ENCODE assay signal across 8 mouse cellular contexts in the genomic region with DNA sequence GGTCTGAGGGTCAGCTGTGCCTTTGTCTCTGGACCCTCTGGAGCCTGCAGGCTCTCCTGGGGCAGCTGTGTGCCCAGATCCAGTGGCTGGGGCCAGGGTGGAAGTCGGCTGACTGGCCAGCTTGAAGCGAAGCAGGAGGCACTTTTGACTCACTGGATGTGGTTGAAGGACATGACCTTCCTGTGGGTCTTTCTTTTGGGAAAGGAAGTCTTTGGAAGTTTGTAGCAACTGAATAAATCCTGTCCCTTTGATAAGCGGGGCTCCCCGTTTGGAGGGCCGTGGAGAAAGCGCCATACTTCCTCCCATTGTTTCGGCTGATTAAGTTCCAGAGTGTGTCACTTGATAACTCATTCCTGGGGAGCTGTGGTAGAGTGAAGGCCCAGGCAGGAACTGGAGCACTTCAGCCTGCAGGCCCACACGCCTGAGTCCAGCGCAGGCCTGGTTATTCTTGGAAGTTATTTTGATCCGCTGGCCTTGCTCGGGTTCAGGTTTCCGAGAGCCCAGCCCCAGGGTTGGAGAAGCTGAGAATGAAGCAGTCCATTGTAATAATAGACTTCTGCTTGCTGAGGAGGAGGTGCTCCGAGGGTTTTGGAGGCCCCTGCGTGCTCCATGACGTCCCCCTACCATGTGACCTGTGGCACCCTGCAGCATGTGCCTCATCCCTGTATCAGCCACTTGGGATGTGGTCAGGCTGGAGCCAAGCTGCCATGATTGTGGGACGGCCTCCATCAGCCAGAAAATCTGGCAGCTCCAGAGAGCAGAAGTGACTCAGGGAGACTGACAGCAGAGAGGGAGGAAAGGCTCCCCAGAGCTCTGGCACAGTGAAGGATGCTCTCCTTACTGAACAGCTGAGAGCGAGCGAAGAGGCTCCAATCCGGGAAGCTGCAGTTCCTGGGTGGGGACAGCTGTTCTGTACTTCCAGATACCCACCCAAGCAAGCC.
DNase-seq lines count a peak whose midpoint lies in the region; ATAC-seq and TF ChIP-seq lines count a peak whose summit lies in the region.

No protein-coding gene starts in this region.

- H3K27ac ChIP-seq in forebrain, postnatal 0 days (ENCODE audit: low read depth, low read length) = peak overlapping the region; percentile 57; the same call in 1 of the 2 replicates
- peak overlapping the region; percentile 83 for H3K27ac ChIP-seq in hindbrain, embryonic 10.5 days
- H3K27ac ChIP-seq in lung, embryonic 16.5 days (ENCODE audit: low read length) = peak overlapping the region; percentile 88
- H3K27ac ChIP-seq in stomach, embryonic 15.5 days = peak overlapping the region; percentile 59

- ATAC-seq in forebrain, postnatal 0 days = peak; percentile 70
- peak; percentile 90 for ATAC-seq in lung, embryonic 16.5 days (ENCODE audit: low read depth)
- 0 out of 2 replicates have a peak, but pooled peaks have one; percentile 51 for ATAC-seq in stomach, embryonic 15.5 days (ENCODE audit: insufficient read depth, low FRiP score, low read depth)

- H3K9me3 ChIP-seq in forebrain, postnatal 0 days (ENCODE audit: low read length) = no peaks in the 10 kb centered on the region
- H3K9me3 ChIP-seq in hindbrain, embryonic 10.5 days = no peaks in the 10 kb centered on the region
- H3K9me3 ChIP-seq in lung, embryonic 16.5 days (ENCODE audit: control insufficient read depth, low read length) = no peaks in the 10 kb centered on the region
- H3K9me3 ChIP-seq in stomach, embryonic 15.5 days = no peaks in the 10 kb centered on the region

- H3K4me3 ChIP-seq in forebrain, postnatal 0 days (ENCODE audit: low read depth, low read length) = no peak overlapping the region
- no peak overlapping the region for H3K4me3 ChIP-seq in hindbrain, embryonic 10.5 days
- H3K4me3 ChIP-seq in lung, embryonic 16.5 days (ENCODE audit: low read length) = no peak overlapping the region
- no peak overlapping the region for H3K4me3 ChIP-seq in stomach, embryonic 15.5 days (replicated peaks)

- no peaks in the 10 kb centered on the region for H3K4me1 ChIP-seq in forebrain, postnatal 0 days (ENCODE audit: insufficient read depth)
- peaks cover 48% of the 10 kb centered on the region for H3K4me1 ChIP-seq in hindbrain, embryonic 10.5 days (replicated peaks)
- no peaks in the 10 kb centered on the region; the same call in 1 of the 2 replicates for H3K4me1 ChIP-seq in lung, embryonic 16.5 days (replicated peaks; ENCODE audit: control insufficient read depth, insufficient read depth, low read length)
- no peaks in the 10 kb centered on the region for H3K4me1 ChIP-seq in stomach, embryonic 15.5 days

- H3K36me3 ChIP-seq in forebrain, postnatal 0 days (ENCODE audit: insufficient read depth) = no peaks in the 10 kb centered on the region
- no peaks in the 10 kb centered on the region for H3K36me3 ChIP-seq in hindbrain, embryonic 10.5 days
- no peaks in the 10 kb centered on the region for H3K36me3 ChIP-seq in lung, embryonic 16.5 days (ENCODE audit: control insufficient read depth, insufficient read depth, low read length)
- H3K36me3 ChIP-seq in stomach, embryonic 15.5 days = no peaks in the 10 kb centered on the region

- no peak overlapping the region for H3K4me2 ChIP-seq in forebrain, postnatal 0 days (ENCODE audit: low read depth)
- H3K4me2 ChIP-seq in lung, embryonic 16.5 days (ENCODE audit: low read depth, low read length) = no peak overlapping the region
- H3K4me2 ChIP-seq in stomach, embryonic 15.5 days = no peak overlapping the region

- WGBS in forebrain, postnatal 0 days = 55% methylated on average over 19 of the region's 19 CpGs
- WGBS in hindbrain, embryonic 10.5 days = 47% methylated on average over 19 of the region's 19 CpGs
- 38% methylated on average over 19 of the region's 19 CpGs for WGBS in lung, embryonic 16.5 days
- WGBS in stomach, embryonic 15.5 days = 61% methylated on average over 19 of the region's 19 CpGs

- peak; percentile 73 for DNase-seq in 3T3-L1 (ENCODE audit: low read depth, low spot score)
- DNase-seq in cerebellum, adult 18-20 months = peak; percentile 38 to 44
- peak; percentile 61 for DNase-seq in forebrain, postnatal 0 days
- peak; percentile 59 for DNase-seq in hindbrain, embryonic 10.5 days (ENCODE audit: low spot score)
- DNase-seq in layer of hippocampus, adult 9-11 months = peak; percentile 93
- no peak for DNase-seq in c-Kit-positive CD71-positive TER-119-positive erythroid progenitor cells, embryonic 14.5 days (ENCODE audit: low spot score)

- no peaks in the 10 kb centered on the region for H3K27me3 ChIP-seq in forebrain, postnatal 0 days (ENCODE audit: insufficient read depth, low read length)
- H3K27me3 ChIP-seq in hindbrain, embryonic 10.5 days (ENCODE audit: insufficient read depth, poor library complexity, severe bottlenecking) = peaks cover 10% of the 10 kb centered on the region; the same call in 1 of the 2 replicates
- H3K27me3 ChIP-seq in lung, embryonic 16.5 days (ENCODE audit: control insufficient read depth, insufficient read depth, low read depth, low read length) = no peaks in the 10 kb centered on the region
- H3K27me3 ChIP-seq in stomach, embryonic 15.5 days (replicated peaks) = no peaks in the 10 kb centered on the region

- TF ChIP-seq CTCF in forebrain, postnatal 0 days (IDR thresholded peaks at IDR 0.05; ENCODE audit: low read depth) = no peak

- H3K9ac ChIP-seq in forebrain, postnatal 0 days = no peak overlapping the region
- H3K9ac ChIP-seq in lung, embryonic 16.5 days (ENCODE audit: low read length) = no peak overlapping the region
- no peak overlapping the region for H3K9ac ChIP-seq in stomach, embryonic 15.5 days
